Mouse (Mus musculus) ES-E14 (cell line): ENCODE measurements around the gene Gm6583.

ENCODE experiments used
- ZC3H11A ChIP-seq: IDR thresholded peaks from 2 replicates; pipeline ENCODE4 v1.6.1; 2012; ENCODE audit warnings: low read depth, mild to moderate bottlenecking, inconsistent platforms, low read length, borderline replicate concordance
- ZNF384 ChIP-seq: IDR thresholded peaks from 2 replicates; pipeline ENCODE4 v1.6.1; 2012; ENCODE audit warnings: low read depth, low read length, inconsistent platforms

DNA sequence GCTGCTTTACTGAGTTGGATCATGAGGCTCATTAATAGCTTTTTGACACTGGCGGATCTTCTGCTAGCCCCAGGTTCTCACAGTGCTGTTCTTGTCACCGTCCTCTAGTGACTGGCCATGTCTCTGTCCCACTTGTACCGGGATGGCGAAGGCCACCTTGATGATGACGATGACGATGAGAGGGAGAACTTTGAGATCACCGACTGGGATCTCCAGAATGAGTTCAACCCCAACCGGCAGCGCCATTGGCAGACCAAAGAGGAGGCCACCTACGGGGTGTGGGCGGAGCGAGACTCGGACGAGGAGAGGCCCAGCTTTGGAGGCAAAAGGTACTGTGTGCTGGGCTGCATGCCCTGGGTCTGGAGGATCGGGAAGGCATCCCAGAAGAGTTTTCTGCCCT, 28.0 kb downstream of the Gm6583 start:
- TF ChIP-seq ZC3H11A (no peak), ZNF384 (no peak)
